Mouse (Mus musculus) forebrain, embryonic 13.5 days (tissue): ENCODE results near the gene Itfg1. TPM values are rescaled to one million over a fixed set of nuclear protein-coding genes. Genes with fewer than 3 reads are reported as not detected.
"Not testable (repeated sequence)": the region's sequence is repeated elsewhere in the genome, so short reads cannot be mapped to it uniquely, and the experiment has no call there.

Source experiments
- ATAC-seq: fragments of 200-750 bp; cut with Nextera tagmentation; 2 replicates; pipeline ENCODE4 v1.8.0; 2017
- H3K27ac ChIP-seq: fragments of 300-500 bp; sonication (generic); 2 replicates; pipeline ENCODE4 v1.5.1; 2015; ENCODE audit warnings: inconsistent platforms, mild to moderate bottlenecking, moderate library complexity
- H3K27me3 ChIP-seq: fragments of 300-500 bp; sonication (generic); 2 replicates; pipeline ENCODE4 v1.6.1; 2015; ENCODE audit warnings: mild to moderate bottlenecking, inconsistent platforms
- H3K36me3 ChIP-seq: fragments of 300-500 bp; sonication (generic); 2 replicates; pipeline ENCODE4 v1.6.1; 2015; ENCODE audit warnings: mild to moderate bottlenecking, inconsistent platforms; ENCODE audit not compliant: poor library complexity, severe bottlenecking
- H3K4me1 ChIP-seq: fragments of 300-500 bp; sonication (generic); 2 replicates; pipeline ENCODE4 v1.6.1; 2015; ENCODE audit warnings: inconsistent platforms
- H3K4me2 ChIP-seq: fragments of 300-500 bp; sonication (generic); 2 replicates; pipeline ENCODE4 v1.6.1; 2015; ENCODE audit warnings: inconsistent platforms, mild to moderate bottlenecking, moderate library complexity
- H3K4me3 ChIP-seq: fragments of 300-500 bp; sonication (generic); 2 replicates; pipeline ENCODE4 v1.5.1; 2015; ENCODE audit warnings: mild to moderate bottlenecking, inconsistent platforms
- H3K9ac ChIP-seq: fragments of 300-500 bp; sonication (generic); 2 replicates; pipeline ENCODE4 v1.6.1; 2015; ENCODE audit warnings: mild to moderate bottlenecking, inconsistent platforms
- H3K9me3 ChIP-seq: fragments of 300-500 bp; sonication (generic); replicated peaks from 2 replicates; pipeline ENCODE4 v1.6.1; 2016; ENCODE audit warnings: inconsistent platforms
- WGBS: fragments of 180-500 bp; shearing (Covaris S2); methylation state at CpG from one replicate; pipeline ENCODE4 v1.1.7; 2015; 5-methylcytosine and 5-hydroxymethylcytosine counted together
- polyA plus RNA-seq: library from polyadenylated mRNA; unstranded; fragments of >200 nt; fragmentation: Nextera tagmentation; extraction: Ambion mirVana; gene quantifications from 2 replicates; pipeline ENCODE4 v1.2.1, GENCODE M21; 2015

The Itfg1 gene
- 105 and 118 TPM in 2 replicates for polyA plus RNA-seq

GRCm38 (mm10) chr8:85840657-85841488 lies at the start of gene Itfg1, which contains the start of gene Phkb:
Itfg1 (minus strand) TSS chr8:85840921.
Phkb (plus strand) TSS chr8:85840959.
- Histone ChIP-seq H3K9me3 (no peaks in the 10 kb centered on the region), H3K4me2 (peak within 1 kb of the TSS; percentile 83), H3K27ac (peak within 1 kb of the TSS; percentile 94), H3K9ac (peak within 1 kb of the TSS; percentile 94), H3K4me3 (peak within 1 kb of the TSS; percentile 84), H3K36me3 (peaks cover 8% of the 10 kb centered on the region; the same call in 1 of the 2 replicates), H3K27me3 (no peaks in the 10 kb centered on the region), H3K4me1 (peaks cover 18% of the 10 kb centered on the region)
- peak; percentile 99 for ATAC-seq
- under 1% methylated on average over 54 of the region's 54 CpGs for WGBS

GRCm38 (mm10) chr8:85884811-85885210 lies 44.1 kb upstream of the Itfg1 start:
- no peak for ATAC-seq
- 92% methylated on average over 3 of the region's 3 CpGs for WGBS

GRCm38 (mm10) chr8:85879624-85880023 lies 38.9 kb upstream of the Itfg1 start:
- Histone ChIP-seq H3K27me3 (no peaks in the 10 kb centered on the region), H3K4me1 (no peaks in the 10 kb centered on the region), H3K4me3 (no peak overlapping the region), H3K4me2 (no peak overlapping the region), H3K9ac (no peak overlapping the region), H3K9me3 (no peaks in the 10 kb centered on the region), H3K36me3 (peaks cover 16% of the 10 kb centered on the region), H3K27ac (no peak overlapping the region)
- 93% methylated on average over 7 of the region's 7 CpGs for WGBS
- ATAC-seq: no peak

More at GRCm38 (mm10) chr8:85884811-85885210, 44.1 kb upstream of the Itfg1 start:
- no peak overlapping the region for H3K27ac ChIP-seq
- H3K36me3 ChIP-seq: peaks cover 16% of the 10 kb centered on the region
- H3K27me3 ChIP-seq: no peaks in the 10 kb centered on the region
- H3K9me3 ChIP-seq: no peaks in the 10 kb centered on the region
- no peak overlapping the region for H3K4me2 ChIP-seq
- no peak overlapping the region for H3K4me3 ChIP-seq
- no peaks in the 10 kb centered on the region for H3K4me1 ChIP-seq
- H3K9ac ChIP-seq: no peak overlapping the region

GRCm38 (mm10) chr8:85877976-85878375 lies 37.3 kb upstream of the Itfg1 start:
- Histone ChIP-seq H3K4me1 (no peaks in the 10 kb centered on the region), H3K9ac (no peak overlapping the region), H3K27me3 (no peaks in the 10 kb centered on the region), H3K4me3 (no peak overlapping the region), H3K4me2 (no peak overlapping the region), H3K9me3 (no peaks in the 10 kb centered on the region), H3K27ac (no peak overlapping the region), H3K36me3 (peaks cover 11% of the 10 kb centered on the region)
- 98% methylated on average over 8 of the region's 8 CpGs for WGBS
- no peak for ATAC-seq

- Histone ChIP-seq H3K27ac (no peak overlapping the region), H3K36me3 (no peaks in the 10 kb centered on the region), H3K9ac (no peak overlapping the region), H3K4me1 (no peaks in the 10 kb centered on the region), H3K4me3 (no peak overlapping the region), H3K4me2 (no peak overlapping the region), H3K9me3 (no peaks in the 10 kb centered on the region), H3K27me3 (no peaks in the 10 kb centered on the region)
- 82% methylated on average over 2 of the region's 2 CpGs for WGBS
- ATAC-seq: no peak
These were observed 30.9 kb upstream of the Itfg1 start for GRCm38 (mm10) chr8:85871660-85872059.

GRCm38 (mm10) chr8:85862381-85862780 lies 21.7 kb upstream of the Itfg1 start:
- Histone ChIP-seq H3K4me1 (no peaks in the 10 kb centered on the region), H3K27me3 (no peaks in the 10 kb centered on the region), H3K27ac (no peak overlapping the region), H3K4me3 (no peak overlapping the region), H3K9ac (no peak overlapping the region), H3K36me3 (no peaks in the 10 kb centered on the region), H3K4me2 (no peak overlapping the region), H3K9me3 (no peaks in the 10 kb centered on the region)
- 93% methylated on average over 1 of the region's 1 CpGs for WGBS
- ATAC-seq: no peak

- H3K4me2 ChIP-seq: no peak overlapping the region
- 87% methylated on average over 5 of the region's 5 CpGs for WGBS
- H3K4me1 ChIP-seq: no peaks in the 10 kb centered on the region
- no peak overlapping the region for H3K4me3 ChIP-seq
- no peak overlapping the region for H3K9ac ChIP-seq
- H3K27ac ChIP-seq: no peak overlapping the region
- no peaks in the 10 kb centered on the region for H3K36me3 ChIP-seq
- H3K27me3 ChIP-seq: no peaks in the 10 kb centered on the region
- ATAC-seq: no peak
- H3K9me3 ChIP-seq: no peaks in the 10 kb centered on the region
These were observed 19.9 kb upstream of the Itfg1 start for GRCm38 (mm10) chr8:85860612-85861011.

- H3K9me3 ChIP-seq, H3K9ac ChIP-seq, ATAC-seq, H3K4me1 ChIP-seq, H3K4me2 ChIP-seq, H3K36me3 ChIP-seq, H3K27ac ChIP-seq, H3K4me3 ChIP-seq, H3K27me3 ChIP-seq: not testable (repeated sequence)
- WGBS: 42% methylated on average over 11 of the region's 11 CpGs
These were observed 16.6 kb upstream of the Itfg1 start for GRCm38 (mm10) chr8:85857227-85857896.

- H3K4me1 ChIP-seq: no peaks in the 10 kb centered on the region
- H3K9me3 ChIP-seq: no peaks in the 10 kb centered on the region
- peaks cover 9% of the 10 kb centered on the region; the same call in 1 of the 2 replicates for H3K36me3 ChIP-seq
- no peak overlapping the region for H3K4me3 ChIP-seq
- no peak overlapping the region for H3K9ac ChIP-seq
- H3K4me2 ChIP-seq: no peak overlapping the region
- H3K27ac ChIP-seq: no peak overlapping the region
- no peak for ATAC-seq
- H3K27me3 ChIP-seq: no peaks in the 10 kb centered on the region
- WGBS: 92% methylated on average over 19 of the region's 19 CpGs
These were observed 13.8 kb upstream of the Itfg1 start for GRCm38 (mm10) chr8:85854220-85855123.

GRCm38 (mm10) chr8:85845887-85846286 lies 5.2 kb upstream of the Itfg1 start:
- Histone ChIP-seq H3K9ac (no peak overlapping the region), H3K9me3 (no peaks in the 10 kb centered on the region), H3K27me3 (no peaks in the 10 kb centered on the region), H3K36me3 (no peaks in the 10 kb centered on the region), H3K4me3 (no peak overlapping the region), H3K27ac (no peak overlapping the region), H3K4me1 (peaks cover 5% of the 10 kb centered on the region; the same call in 1 of the 2 replicates), H3K4me2 (no peak overlapping the region)
- ATAC-seq: no peak

- peak overlapping the region; percentile 94 for H3K9ac ChIP-seq
- 0 out of 2 replicates have a peak, but pooled peaks cover 7% of the 10 kb centered on the region for H3K36me3 ChIP-seq
- H3K27me3 ChIP-seq: no peaks in the 10 kb centered on the region
- no peaks in the 10 kb centered on the region for H3K9me3 ChIP-seq
- H3K4me3 ChIP-seq: peak overlapping the region; percentile 84
- peaks cover 18% of the 10 kb centered on the region for H3K4me1 ChIP-seq
- 19% methylated on average over 4 of the region's 4 CpGs for WGBS
- no peak for ATAC-seq
- H3K27ac ChIP-seq: no peak overlapping the region
- peak overlapping the region; percentile 83 for H3K4me2 ChIP-seq
These were observed 721 bp upstream of the Itfg1 start for GRCm38 (mm10) chr8:85841489-85841795.
